Mouse (Mus musculus): ENCODE results near the gene Sema3g. TPM values are rescaled to one million over a fixed set of nuclear protein-coding genes. Genes with fewer than 3 reads are reported as not detected.

Sema3g gene
- polyA plus RNA-seq, 1 experiment from 2014 or later = 0.03 TPM

DNA sequence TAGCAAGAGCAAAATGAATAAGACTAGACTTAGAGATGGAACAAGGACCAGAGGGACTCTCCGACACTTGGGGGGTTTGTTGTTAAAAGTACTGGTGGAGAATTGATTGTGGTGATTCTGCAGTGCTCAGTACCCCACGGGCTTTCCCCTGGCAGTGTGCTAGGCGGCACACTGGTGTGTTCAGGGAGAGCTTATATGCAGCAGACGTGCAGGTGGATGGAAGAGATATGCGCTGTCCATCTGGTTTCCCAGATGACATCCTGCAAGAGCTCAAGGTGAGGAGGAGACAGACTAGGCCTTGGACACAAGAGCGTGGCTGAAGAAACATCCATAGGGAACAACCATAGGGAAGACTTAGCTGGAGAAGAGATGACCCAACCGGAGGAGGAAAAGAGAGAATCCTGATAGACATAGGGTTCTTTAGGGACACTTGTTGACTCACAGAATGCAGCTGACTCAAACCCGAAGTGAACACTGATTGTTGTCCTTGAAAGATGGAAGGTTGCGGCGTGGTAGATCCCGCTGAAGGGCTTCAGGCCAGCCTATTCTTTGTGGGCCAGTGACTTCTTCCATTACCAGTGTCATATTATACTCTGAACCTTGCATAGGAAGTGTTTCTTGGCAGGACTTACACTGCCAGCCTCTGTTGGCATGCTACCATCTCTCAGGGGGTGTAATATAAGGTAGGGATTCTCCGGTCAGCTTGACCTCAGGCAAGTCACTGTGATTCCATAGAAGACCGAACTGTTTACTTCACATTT lies 10.4 kb upstream of the Sema3g start:
- peak overlapping the region; percentile 87 for H3K4me3 ChIP-seq (ENCODE audit: low read depth, low read length)
- H3K27me3 ChIP-seq (ENCODE audit: control insufficient read depth, insufficient read depth, low read length) = no peaks in the 10 kb centered on the region
- H3K4me1 ChIP-seq (ENCODE audit: control insufficient read depth, insufficient read depth, low read length) = peaks cover 39% of the 10 kb centered on the region
- peak overlapping the region; percentile 88 for H3K27ac ChIP-seq (ENCODE audit: low read depth, low read length)
- 74% methylated on average over 13 of the region's 13 CpGs for WGBS (ENCODE audit: insufficient replicate concordance)
- H3K4me2 ChIP-seq = peak overlapping the region; percentile 95
- H3K9me3 ChIP-seq (replicated peaks; ENCODE audit: control insufficient read depth, low read length) = no peaks in the 10 kb centered on the region
- peaks cover 22% of the 10 kb centered on the region for H3K36me3 ChIP-seq (ENCODE audit: control insufficient read depth, insufficient read depth, low read length)
- no peak for ATAC-seq (replicated peaks; ENCODE audit: insufficient number of reproducible peaks, low FRiP score, low TSS enrichment)
- H3K9ac ChIP-seq (ENCODE audit: low read depth, low read length) = peak overlapping the region; percentile 63

DNA sequence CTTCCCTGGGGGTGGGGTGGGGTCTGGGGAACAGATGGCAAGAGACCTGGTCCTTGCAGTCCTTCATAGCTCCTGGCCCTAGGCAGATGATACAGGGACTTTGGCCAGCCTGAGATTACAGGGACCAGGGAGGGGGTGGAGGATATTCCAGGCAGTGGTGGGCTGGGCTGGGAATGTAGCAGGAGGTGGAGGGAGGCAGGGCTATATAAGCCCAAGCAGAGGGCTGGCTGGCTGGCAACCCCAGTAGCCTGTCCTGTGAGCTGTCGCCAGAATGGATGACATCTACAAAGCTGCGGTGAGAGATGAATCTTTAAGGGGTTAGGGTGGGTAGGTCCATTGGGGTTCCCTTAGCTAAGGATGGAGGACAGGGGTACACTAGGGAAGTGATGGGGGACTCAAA lies 9.6 kb upstream of the Sema3g start, which contains the start of gene Tnnc1:
TSS of gene Tnnc1 (plus strand) at position 229 of the 400 bp plus-strand sequence.
- Histone ChIP-seq H3K9ac (ENCODE audit: low read depth, low read length) (peak within 1 kb of the TSS; percentile 92), H3K36me3 (ENCODE audit: control insufficient read depth, insufficient read depth, low read length) (peaks cover 14% of the 10 kb centered on the region), H3K4me2 (peak within 1 kb of the TSS; percentile 95), H3K27ac (ENCODE audit: low read depth, low read length) (peak within 1 kb of the TSS; percentile 99), H3K27me3 (ENCODE audit: control insufficient read depth, insufficient read depth, low read length) (no peaks in the 10 kb centered on the region), H3K4me3 (ENCODE audit: low read depth, low read length) (peak within 1 kb of the TSS; percentile 87), H3K9me3 (replicated peaks; ENCODE audit: control insufficient read depth, low read length) (no peaks in the 10 kb centered on the region), H3K4me1 (ENCODE audit: control insufficient read depth, insufficient read depth, low read length) (peaks cover 48% of the 10 kb centered on the region)
- 33% methylated on average over 2 of the region's 2 CpGs for WGBS (ENCODE audit: insufficient replicate concordance)
- ATAC-seq (replicated peaks; ENCODE audit: insufficient number of reproducible peaks, low FRiP score, low TSS enrichment) = peak; percentile 47; the same call in 1 of the 2 replicates

DNA sequence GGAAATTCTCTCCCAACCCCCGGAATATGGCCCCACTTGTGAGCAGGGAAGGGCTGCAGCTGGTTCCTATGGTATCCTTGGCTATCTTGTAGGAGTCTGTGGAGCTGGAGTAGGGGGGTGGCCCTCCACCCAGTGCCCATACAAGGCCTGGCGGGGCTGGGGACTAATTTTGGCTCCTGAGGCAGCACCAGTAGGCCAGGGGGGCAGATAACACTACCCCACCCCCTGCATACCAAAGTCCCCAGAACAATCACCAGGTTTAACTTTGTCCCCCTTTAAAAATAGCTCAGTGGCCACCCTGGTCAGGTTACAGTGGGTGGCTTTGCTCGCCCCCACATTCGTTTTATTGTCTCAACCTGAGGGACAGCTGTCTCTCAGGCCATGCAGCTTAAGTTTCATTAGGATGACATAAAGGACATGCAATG lies 8.5 kb upstream of the Sema3g start:
- Histone ChIP-seq H3K27ac (ENCODE audit: low read depth, low read length) (peak overlapping the region; percentile 99), H3K9ac (ENCODE audit: low read depth, low read length) (peak overlapping the region; percentile 92), H3K27me3 (ENCODE audit: control insufficient read depth, insufficient read depth, low read length) (no peaks in the 10 kb centered on the region), H3K4me3 (ENCODE audit: low read depth, low read length) (peak overlapping the region; percentile 62), H3K4me1 (ENCODE audit: control insufficient read depth, insufficient read depth, low read length) (peaks cover 51% of the 10 kb centered on the region), H3K4me2 (peak overlapping the region; percentile 82), H3K36me3 (ENCODE audit: control insufficient read depth, insufficient read depth, low read length) (peaks cover 6% of the 10 kb centered on the region; the same call in 1 of the 2 replicates), H3K9me3 (replicated peaks; ENCODE audit: control insufficient read depth, low read length) (no peaks in the 10 kb centered on the region)
- WGBS (ENCODE audit: insufficient replicate concordance) = 35% methylated on average over 4 of the region's 4 CpGs
- peak; percentile 53; the same call in 1 of the 2 replicates for ATAC-seq (replicated peaks; ENCODE audit: insufficient number of reproducible peaks, low FRiP score, low TSS enrichment)

DNA sequence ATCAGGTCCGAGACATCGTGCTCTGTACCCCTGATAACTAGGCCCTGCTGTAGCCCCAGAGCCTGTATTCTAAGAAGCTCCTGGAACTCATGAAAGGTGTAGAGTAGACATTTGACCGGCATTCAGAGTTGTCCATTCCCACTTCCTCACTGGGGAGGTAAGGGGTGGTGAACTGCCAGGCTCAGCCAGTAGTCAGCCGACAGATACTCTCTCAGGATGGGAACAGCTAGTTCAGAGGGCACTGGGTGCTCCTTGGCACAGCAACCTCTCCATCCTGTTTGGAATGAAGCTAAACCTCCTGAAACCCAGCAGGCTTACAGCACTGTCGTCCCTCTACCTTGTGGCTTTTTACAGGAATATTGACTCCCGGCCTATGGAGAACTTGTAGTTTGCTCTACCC lies 5.8 kb upstream of the Sema3g start:
- Histone ChIP-seq H3K4me3 (ENCODE audit: low read depth, low read length) (no peak overlapping the region), H3K4me1 (ENCODE audit: control insufficient read depth, insufficient read depth, low read length) (peaks cover 43% of the 10 kb centered on the region), H3K9me3 (replicated peaks; ENCODE audit: control insufficient read depth, low read length) (no peaks in the 10 kb centered on the region), H3K27me3 (ENCODE audit: control insufficient read depth, insufficient read depth, low read length) (no peaks in the 10 kb centered on the region), H3K4me2 (peak overlapping the region; percentile 18), H3K27ac (ENCODE audit: low read depth, low read length) (peak overlapping the region; percentile 61), H3K9ac (ENCODE audit: low read depth, low read length) (no peak overlapping the region), H3K36me3 (ENCODE audit: control insufficient read depth, insufficient read depth, low read length) (peaks cover 2% of the 10 kb centered on the region; the same call in 1 of the 2 replicates)
- no peak for ATAC-seq (replicated peaks; ENCODE audit: insufficient number of reproducible peaks, low FRiP score, low TSS enrichment)
- WGBS (ENCODE audit: insufficient replicate concordance) = 68% methylated on average over 6 of the region's 6 CpGs

DNA sequence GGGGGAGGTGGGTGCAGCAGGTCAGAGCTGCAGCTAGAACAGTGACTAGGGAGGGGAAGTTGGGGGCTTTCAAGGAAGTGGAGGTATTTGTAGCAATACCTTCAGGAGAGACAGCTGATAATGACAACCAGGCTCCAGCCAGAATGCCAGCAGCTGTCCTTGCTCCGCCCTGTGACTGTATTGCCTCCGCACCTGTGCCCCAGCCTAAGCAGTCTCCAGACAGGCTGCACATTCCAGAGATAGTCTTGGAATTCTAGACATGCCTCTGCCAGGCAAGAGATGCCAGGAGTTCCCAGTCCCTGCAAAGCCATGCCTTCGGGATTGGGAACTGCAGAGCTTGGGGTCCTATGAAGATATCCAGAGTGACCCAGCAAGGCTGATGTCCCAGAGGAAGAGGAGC lies 5.2 kb upstream of the Sema3g start:
- WGBS (ENCODE audit: insufficient replicate concordance) = 52% methylated on average over 3 of the region's 3 CpGs
- H3K27ac ChIP-seq (ENCODE audit: low read depth, low read length) = peak overlapping the region; percentile 73; the same call in 1 of the 2 replicates
- H3K4me3 ChIP-seq (ENCODE audit: low read depth, low read length) = no peak overlapping the region
- H3K9me3 ChIP-seq (replicated peaks; ENCODE audit: control insufficient read depth, low read length) = no peaks in the 10 kb centered on the region
- H3K4me1 ChIP-seq (ENCODE audit: control insufficient read depth, insufficient read depth, low read length) = peaks cover 39% of the 10 kb centered on the region
- ATAC-seq (replicated peaks; ENCODE audit: insufficient number of reproducible peaks, low FRiP score, low TSS enrichment) = no peak
- peaks cover 2% of the 10 kb centered on the region; the same call in 1 of the 2 replicates for H3K36me3 ChIP-seq (ENCODE audit: control insufficient read depth, insufficient read depth, low read length)
- no peaks in the 10 kb centered on the region for H3K27me3 ChIP-seq (ENCODE audit: control insufficient read depth, insufficient read depth, low read length)
- peak overlapping the region; percentile 5; the same call in 1 of the 2 replicates for H3K9ac ChIP-seq (ENCODE audit: low read depth, low read length)
- no peak overlapping the region for H3K4me2 ChIP-seq

DNA sequence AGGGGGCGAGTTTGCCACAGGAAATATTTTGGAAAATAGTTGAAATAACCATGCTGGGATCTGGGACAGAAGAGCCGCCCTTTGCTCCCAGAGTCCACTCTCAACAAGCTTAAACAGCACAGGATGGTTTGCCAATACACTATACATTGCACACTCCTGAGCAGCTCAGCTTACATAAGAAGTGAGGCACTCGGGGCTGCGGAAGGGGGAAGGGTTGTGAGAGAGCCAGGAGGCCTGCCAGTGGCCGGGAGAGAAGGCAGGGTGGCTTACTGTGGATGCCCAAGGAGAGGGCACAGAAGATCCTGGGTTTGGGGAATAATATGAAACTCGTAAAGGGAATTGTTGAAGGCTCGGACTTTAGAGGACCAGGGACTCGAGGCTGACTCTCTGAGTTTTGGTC lies 3.8 kb upstream of the Sema3g start:
- Histone ChIP-seq H3K4me2 (no peak overlapping the region), H3K27me3 (ENCODE audit: control insufficient read depth, insufficient read depth, low read length) (0 out of 2 replicates have a peak, but pooled peaks cover under 1% of the 10 kb centered on the region), H3K4me1 (ENCODE audit: control insufficient read depth, insufficient read depth, low read length) (peaks cover 46% of the 10 kb centered on the region), H3K4me3 (ENCODE audit: low read depth, low read length) (no peak overlapping the region), H3K9me3 (replicated peaks; ENCODE audit: control insufficient read depth, low read length) (no peaks in the 10 kb centered on the region), H3K9ac (ENCODE audit: low read depth, low read length) (peak overlapping the region; percentile 30; the same call in 1 of the 2 replicates), H3K27ac (ENCODE audit: low read depth, low read length) (peak overlapping the region; percentile 73), H3K36me3 (ENCODE audit: control insufficient read depth, insufficient read depth, low read length) (peaks cover 2% of the 10 kb centered on the region; the same call in 1 of the 2 replicates)
- WGBS (ENCODE audit: insufficient replicate concordance) = 65% methylated on average over 8 of the region's 8 CpGs
- ATAC-seq (replicated peaks; ENCODE audit: insufficient number of reproducible peaks, low FRiP score, low TSS enrichment) = no peak

DNA sequence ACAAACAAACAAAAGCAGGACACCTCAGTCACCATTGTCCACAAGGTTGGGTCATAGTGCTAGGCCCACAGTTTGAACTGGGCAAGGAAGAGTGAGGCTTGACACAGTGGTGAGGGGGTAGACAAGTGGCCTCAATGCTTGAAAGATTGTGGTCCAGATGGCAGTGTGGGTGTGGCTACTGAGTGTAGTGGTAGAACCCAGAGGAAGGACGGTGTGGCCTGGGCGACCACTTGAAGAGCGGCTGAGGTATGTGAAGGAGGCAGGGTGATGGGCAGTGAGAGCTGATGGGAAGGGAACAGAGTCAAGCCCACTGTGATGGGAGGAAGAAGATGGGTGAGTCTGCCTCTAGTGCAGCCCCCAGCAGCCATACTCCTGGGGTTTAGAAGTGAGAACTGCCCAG lies 3.0 kb upstream of the Sema3g start:
- Histone ChIP-seq H3K4me1 (ENCODE audit: control insufficient read depth, insufficient read depth, low read length) (peaks cover 44% of the 10 kb centered on the region), H3K4me3 (ENCODE audit: low read depth, low read length) (no peak overlapping the region), H3K9me3 (replicated peaks; ENCODE audit: control insufficient read depth, low read length) (no peaks in the 10 kb centered on the region), H3K36me3 (ENCODE audit: control insufficient read depth, insufficient read depth, low read length) (peaks cover 2% of the 10 kb centered on the region; the same call in 1 of the 2 replicates), H3K27me3 (ENCODE audit: control insufficient read depth, insufficient read depth, low read length) (0 out of 2 replicates have a peak, but pooled peaks cover 2% of the 10 kb centered on the region), H3K4me2 (no peak overlapping the region), H3K9ac (ENCODE audit: low read depth, low read length) (0 out of 2 replicates have a peak overlapping the region, but pooled peaks have one; percentile 10), H3K27ac (ENCODE audit: low read depth, low read length) (no peak overlapping the region)
- WGBS (ENCODE audit: insufficient replicate concordance) = 50% methylated on average over 3 of the region's 3 CpGs
- ATAC-seq (replicated peaks; ENCODE audit: insufficient number of reproducible peaks, low FRiP score, low TSS enrichment) = no peak

DNA sequence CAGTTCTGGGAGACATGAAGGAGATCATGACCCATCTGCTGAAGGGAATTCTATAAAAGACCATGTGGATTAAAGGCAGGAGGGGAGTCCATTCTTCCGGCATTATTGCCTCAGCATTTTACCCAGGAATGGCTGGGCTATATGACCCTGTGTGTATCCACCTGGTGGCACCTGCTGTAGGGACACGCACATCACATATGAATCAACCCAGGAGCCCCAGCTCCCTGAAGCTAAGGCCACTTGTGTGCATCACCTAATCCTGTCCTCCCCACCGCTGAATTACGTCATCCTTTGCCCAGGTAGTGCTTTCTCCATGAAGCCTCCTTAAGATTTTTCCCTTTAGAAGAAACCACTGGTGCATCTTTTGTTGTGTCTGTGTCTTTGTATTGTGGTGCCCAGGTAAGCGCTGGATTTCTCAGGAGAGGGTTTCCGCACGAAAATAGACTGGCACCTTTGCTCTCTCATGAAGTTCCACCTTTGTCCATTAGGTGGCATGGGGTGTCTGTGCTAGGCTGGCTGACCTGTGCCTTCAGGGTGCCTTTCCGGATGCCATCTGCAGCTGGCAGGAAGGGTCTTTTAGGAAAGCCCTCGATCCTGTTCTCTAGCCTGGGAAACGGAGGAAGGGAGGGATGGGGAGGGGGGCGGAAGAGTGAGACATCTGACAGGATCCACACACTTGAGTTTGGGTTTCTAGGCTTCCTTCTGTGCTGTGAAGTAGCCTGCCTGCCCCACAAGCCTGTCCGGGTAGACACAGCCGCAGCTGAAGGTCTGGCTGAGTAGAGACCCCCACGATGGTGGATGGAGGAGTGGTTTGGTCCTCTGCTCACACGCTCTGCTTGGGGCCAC lies 2.3 kb upstream of the Sema3g start:
- peak overlapping the region; percentile 27; the same call in 1 of the 2 replicates for H3K4me2 ChIP-seq
- 29% methylated on average over 15 of the region's 15 CpGs for WGBS (ENCODE audit: insufficient replicate concordance)
- 0 out of 2 replicates have a peak, but pooled peaks cover 2% of the 10 kb centered on the region for H3K27me3 ChIP-seq (ENCODE audit: control insufficient read depth, insufficient read depth, low read length)
- no peak overlapping the region for H3K4me3 ChIP-seq (ENCODE audit: low read depth, low read length)
- H3K9ac ChIP-seq (ENCODE audit: low read depth, low read length) = 0 out of 2 replicates have a peak overlapping the region, but pooled peaks have one; percentile 10
- no peak overlapping the region for H3K27ac ChIP-seq (ENCODE audit: low read depth, low read length)
- H3K36me3 ChIP-seq (ENCODE audit: control insufficient read depth, insufficient read depth, low read length) = peaks cover 2% of the 10 kb centered on the region; the same call in 1 of the 2 replicates
- no peak for ATAC-seq (replicated peaks; ENCODE audit: insufficient number of reproducible peaks, low FRiP score, low TSS enrichment)
- peaks cover 42% of the 10 kb centered on the region for H3K4me1 ChIP-seq (ENCODE audit: control insufficient read depth, insufficient read depth, low read length)
- no peaks in the 10 kb centered on the region for H3K9me3 ChIP-seq (replicated peaks; ENCODE audit: control insufficient read depth, low read length)
